Mouse (Mus musculus): ENCODE measurements at regions not wholly inside any gene's neighbourhood (a gene's known extent, or its start where the extent isn't known, plus 50 kb on each side); places are given as distances from the start of the nearest gene placed in this dataset.
A peak's percentile ranks its signal among the peaks of the same experiment; 100 is the strongest.

DNA sequence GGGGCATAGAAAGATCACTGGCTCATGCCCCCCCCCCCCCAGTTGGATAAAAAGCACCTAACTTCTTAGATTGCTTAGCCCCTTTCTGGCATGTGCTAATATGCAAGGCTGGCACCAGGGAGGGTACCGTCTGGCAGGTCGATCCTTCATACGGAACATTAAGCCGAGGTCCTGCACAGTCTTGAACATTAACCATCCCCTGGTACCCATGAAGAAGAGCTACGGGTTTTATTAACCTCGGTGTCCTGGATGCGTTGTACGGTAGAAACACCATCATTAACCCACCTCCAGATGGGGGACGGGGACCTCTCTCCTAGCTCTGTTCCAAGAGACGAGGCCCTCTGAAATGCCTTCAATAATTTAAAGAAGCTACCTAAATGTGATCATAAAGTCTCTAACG lies 178.7 kb downstream of the Maf start:
- Histone ChIP-seq H3K4me1 (ENCODE audit: control insufficient read depth, insufficient read depth, low read length) (no peaks in the 10 kb centered on the region; the same call in 1 of the 2 replicates), H3K27ac (ENCODE audit: control insufficient read depth, insufficient read depth, low read depth, low read length, poor library complexity) (no peak overlapping the region), H3K4me3 (replicated peaks; ENCODE audit: control insufficient read depth, low read depth, low read length) (no peak overlapping the region)
- no peak for TF ChIP-seq CTCF (IDR thresholded peaks at IDR 0.05; ENCODE audit: control insufficient read depth, insufficient read depth, low read length)
- TF ChIP-seq POLR2A (IDR thresholded peaks at IDR 0.05; ENCODE audit: borderline replicate concordance, control insufficient read depth, low read depth, low read length): no peak
- WGBS: 90% methylated on average over 11 of the region's 11 CpGs

DNA sequence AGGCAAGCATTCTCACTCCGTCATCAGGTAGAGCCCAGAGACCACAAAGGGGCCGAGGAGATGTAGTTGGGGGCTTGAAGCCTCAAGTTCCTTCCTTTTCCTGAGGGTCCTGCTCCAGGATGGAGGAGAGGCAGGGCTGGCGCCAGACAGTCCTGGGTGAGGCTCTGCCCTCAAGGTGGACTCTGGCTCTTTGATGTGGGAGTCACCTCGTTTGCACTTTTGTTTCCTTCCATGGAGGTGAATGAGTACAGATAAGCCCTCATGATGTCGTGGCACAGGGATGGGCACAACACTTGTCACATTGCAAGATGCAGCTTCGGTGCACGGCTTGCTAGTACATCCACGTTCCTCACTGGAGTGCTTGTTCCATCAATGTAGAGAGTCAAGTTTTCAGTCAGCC lies 182.4 kb downstream of the Maf start:
- WGBS: 75% methylated on average over 8 of the region's 8 CpGs
- no peak overlapping the region for H3K27ac ChIP-seq (ENCODE audit: control insufficient read depth, insufficient read depth, low read depth, low read length, poor library complexity)
- no peak overlapping the region for H3K4me3 ChIP-seq (replicated peaks; ENCODE audit: control insufficient read depth, low read depth, low read length)
- no peak for TF ChIP-seq POLR2A (IDR thresholded peaks at IDR 0.05; ENCODE audit: borderline replicate concordance, control insufficient read depth, low read depth, low read length)
- no peak for TF ChIP-seq CTCF (IDR thresholded peaks at IDR 0.05; ENCODE audit: control insufficient read depth, insufficient read depth, low read length)
- no peaks in the 10 kb centered on the region; the same call in 1 of the 2 replicates for H3K4me1 ChIP-seq (ENCODE audit: control insufficient read depth, insufficient read depth, low read length)

DNA sequence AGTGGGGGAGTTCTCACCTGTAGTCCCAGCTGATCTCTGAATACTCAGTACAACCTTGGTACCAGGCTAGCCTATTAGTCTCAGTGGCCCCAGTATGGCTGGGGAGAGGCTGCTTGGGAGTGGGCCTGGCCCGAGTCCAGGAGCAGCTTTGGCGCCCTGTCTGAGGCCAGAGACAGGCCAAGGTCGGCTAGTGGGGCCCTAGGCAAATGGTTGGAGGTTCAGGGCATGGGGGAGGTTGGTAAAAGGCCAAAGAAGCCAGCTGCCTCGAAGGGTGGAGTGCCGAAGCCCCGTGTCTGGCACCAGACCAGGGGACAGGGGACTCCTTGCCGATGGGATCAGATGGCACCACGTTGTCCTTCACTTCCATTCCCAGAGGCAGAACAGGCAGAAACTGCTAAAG lies 182.9 kb downstream of the Maf start:
- TF ChIP-seq POLR2A (IDR thresholded peaks at IDR 0.05; ENCODE audit: borderline replicate concordance, control insufficient read depth, low read depth, low read length): no peak

DNA sequence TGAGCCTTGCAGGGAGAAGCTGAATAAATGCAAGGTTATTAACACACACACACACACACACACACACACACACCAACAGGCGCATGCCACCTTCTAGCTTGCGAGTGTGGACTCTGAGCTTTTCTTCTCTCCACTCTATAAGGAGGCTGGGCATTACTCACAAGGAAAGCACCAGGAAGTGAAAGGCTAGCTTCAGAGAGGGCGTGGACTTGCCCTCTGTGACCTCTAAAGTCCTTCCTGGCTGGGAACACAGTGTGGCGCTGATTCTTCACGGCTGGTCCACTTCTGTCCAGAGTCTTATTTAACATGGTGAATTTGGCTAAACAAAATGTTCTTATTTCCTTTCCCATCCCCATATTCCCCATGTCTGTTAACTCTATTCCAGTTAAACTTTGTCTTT lies 185.1 kb downstream of the Maf start:
- no peak overlapping the region for H3K4me3 ChIP-seq (replicated peaks; ENCODE audit: control insufficient read depth, low read depth, low read length)
- no peak overlapping the region for H3K27ac ChIP-seq (ENCODE audit: control insufficient read depth, insufficient read depth, low read depth, low read length, poor library complexity)
- TF ChIP-seq CTCF (IDR thresholded peaks at IDR 0.05; ENCODE audit: control insufficient read depth, insufficient read depth, low read length): no peak
- no peak for TF ChIP-seq POLR2A (IDR thresholded peaks at IDR 0.05; ENCODE audit: borderline replicate concordance, control insufficient read depth, low read depth, low read length)
- 80% methylated on average over 5 of the region's 5 CpGs for WGBS
- no peaks in the 10 kb centered on the region for H3K4me1 ChIP-seq (ENCODE audit: control insufficient read depth, insufficient read depth, low read length)

More for the DNA sequence above, 182.9 kb downstream of the Maf start:
- Histone ChIP-seq H3K4me1 (ENCODE audit: control insufficient read depth, insufficient read depth, low read length) (no peaks in the 10 kb centered on the region; the same call in 1 of the 2 replicates), H3K27ac (ENCODE audit: control insufficient read depth, insufficient read depth, low read depth, low read length, poor library complexity) (no peak overlapping the region), H3K4me3 (replicated peaks; ENCODE audit: control insufficient read depth, low read depth, low read length) (no peak overlapping the region)
- 71% methylated on average over 8 of the region's 8 CpGs for WGBS

DNA sequence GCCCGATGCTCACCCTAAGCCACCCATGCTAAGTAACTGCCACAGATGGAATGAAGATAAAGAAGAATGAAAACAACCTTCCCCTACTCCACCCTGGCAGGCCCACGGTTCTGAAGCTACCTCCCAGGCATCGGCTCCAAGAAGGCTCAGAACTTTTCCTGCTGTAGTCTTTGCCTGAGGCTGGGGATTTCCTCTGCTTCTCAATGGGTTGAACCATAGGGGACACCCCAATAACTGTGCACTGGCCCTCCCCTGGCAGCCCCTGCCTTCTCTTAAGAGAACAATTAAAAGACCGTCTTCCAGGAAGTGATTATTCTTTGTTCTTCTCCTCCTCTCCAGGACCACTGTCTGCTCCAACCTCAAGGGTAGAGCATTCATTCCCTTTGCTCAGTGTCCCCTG lies 191.9 kb downstream of the Maf start:
- Histone ChIP-seq H3K4me3 (replicated peaks; ENCODE audit: control insufficient read depth, low read depth, low read length) (no peak overlapping the region), H3K27ac (ENCODE audit: control insufficient read depth, insufficient read depth, low read depth, low read length, poor library complexity) (no peak overlapping the region), H3K4me1 (ENCODE audit: control insufficient read depth, insufficient read depth, low read length) (no peaks in the 10 kb centered on the region)
- 47% methylated on average over 4 of the region's 4 CpGs for WGBS
- TF ChIP-seq CTCF (IDR thresholded peaks at IDR 0.05; ENCODE audit: control insufficient read depth, insufficient read depth, low read length): no peak
- no peak for TF ChIP-seq POLR2A (IDR thresholded peaks at IDR 0.05; ENCODE audit: borderline replicate concordance, control insufficient read depth, low read depth, low read length)

DNA sequence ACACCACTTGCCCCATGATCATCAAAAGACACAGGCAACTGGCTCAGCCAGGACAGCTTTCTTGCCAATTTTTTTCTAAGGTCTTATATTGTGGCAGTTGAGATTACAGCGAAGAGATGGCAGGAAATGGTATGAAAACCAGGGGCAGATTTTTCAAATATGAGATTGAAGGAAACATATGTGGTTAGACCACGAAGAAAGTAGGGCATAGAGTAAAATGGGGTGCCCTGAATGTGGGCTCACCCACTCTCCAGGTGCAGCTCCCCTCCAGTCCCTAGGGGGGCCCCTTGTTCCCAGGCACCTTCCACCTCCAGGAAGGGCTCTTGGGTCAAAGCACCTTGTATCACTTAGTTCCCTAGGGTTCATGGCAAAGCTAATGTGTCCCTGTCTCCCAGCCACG lies 193.1 kb downstream of the Maf start:
- WGBS: 7% methylated on average over 3 of the region's 3 CpGs
- H3K4me1 ChIP-seq (ENCODE audit: control insufficient read depth, insufficient read depth, low read length): no peaks in the 10 kb centered on the region
- no peak overlapping the region for H3K4me3 ChIP-seq (replicated peaks; ENCODE audit: control insufficient read depth, low read depth, low read length)
- no peak for TF ChIP-seq POLR2A (IDR thresholded peaks at IDR 0.05; ENCODE audit: borderline replicate concordance, control insufficient read depth, low read depth, low read length)
- TF ChIP-seq CTCF (IDR thresholded peaks at IDR 0.05; ENCODE audit: control insufficient read depth, insufficient read depth, low read length): no peak
- H3K27ac ChIP-seq (ENCODE audit: control insufficient read depth, insufficient read depth, low read depth, low read length, poor library complexity): no peak overlapping the region

DNA sequence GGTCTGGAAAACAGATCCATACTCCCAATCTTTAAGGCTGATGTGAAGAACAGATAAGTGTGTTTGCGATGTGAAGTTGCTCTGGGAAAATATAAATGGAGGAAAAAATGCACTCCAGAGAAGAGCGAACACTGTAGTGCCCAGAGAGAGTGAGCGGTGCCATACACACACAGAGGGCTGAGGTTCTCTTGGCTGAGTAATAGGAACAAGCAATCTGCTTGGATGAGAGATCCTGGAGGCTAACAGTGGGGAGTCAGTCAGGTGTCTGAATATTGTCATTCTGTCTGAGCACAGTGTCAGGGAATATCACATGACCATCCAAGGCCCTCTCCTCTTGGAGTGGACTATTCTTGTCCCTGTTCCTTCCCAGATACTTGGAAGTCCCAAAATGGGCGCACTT lies 200.4 kb downstream of the Maf start:
- TF ChIP-seq CTCF (IDR thresholded peaks at IDR 0.05; ENCODE audit: control insufficient read depth, insufficient read depth, low read length): no peak
- no peak for TF ChIP-seq POLR2A (IDR thresholded peaks at IDR 0.05; ENCODE audit: borderline replicate concordance, control insufficient read depth, low read depth, low read length)
- no peak overlapping the region for H3K4me3 ChIP-seq (replicated peaks; ENCODE audit: control insufficient read depth, low read depth, low read length)
- 40% methylated on average over 4 of the region's 4 CpGs for WGBS
- no peaks in the 10 kb centered on the region for H3K4me1 ChIP-seq (ENCODE audit: control insufficient read depth, insufficient read depth, low read length)
- no peak overlapping the region for H3K27ac ChIP-seq (ENCODE audit: control insufficient read depth, insufficient read depth, low read depth, low read length, poor library complexity)

DNA sequence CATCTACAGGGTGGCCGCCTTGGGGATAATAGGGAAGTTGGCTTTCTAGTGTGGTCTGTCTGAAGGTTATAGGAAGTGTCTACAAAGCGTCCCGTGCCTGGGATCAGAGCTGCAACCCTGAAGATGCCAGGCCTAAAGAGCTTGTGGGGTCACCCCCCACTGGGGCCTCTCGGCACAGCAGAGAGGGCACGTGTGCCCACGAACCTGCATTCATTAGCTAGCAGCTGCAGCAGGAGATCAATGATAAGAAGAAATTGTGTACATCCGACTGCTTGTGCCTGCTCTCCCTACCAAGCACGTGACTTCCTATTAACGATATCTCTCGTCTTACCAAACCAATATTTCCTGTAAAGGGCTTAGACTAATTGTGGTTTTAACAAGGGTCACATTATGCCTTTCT lies 200.9 kb downstream of the Maf start:
- peak overlapping the region; percentile 42 for H3K27ac ChIP-seq (ENCODE audit: control insufficient read depth, insufficient read depth, low read depth, low read length, poor library complexity)
- H3K4me1 ChIP-seq (ENCODE audit: control insufficient read depth, insufficient read depth, low read length): no peaks in the 10 kb centered on the region
- H3K4me3 ChIP-seq (replicated peaks; ENCODE audit: control insufficient read depth, low read depth, low read length): no peak overlapping the region
- WGBS: 1% methylated on average over 10 of the region's 10 CpGs
- TF ChIP-seq POLR2A (IDR thresholded peaks at IDR 0.05; ENCODE audit: borderline replicate concordance, control insufficient read depth, low read depth, low read length) (no peak), CTCF (IDR thresholded peaks at IDR 0.05; ENCODE audit: control insufficient read depth, insufficient read depth, low read length) (no peak)

DNA sequence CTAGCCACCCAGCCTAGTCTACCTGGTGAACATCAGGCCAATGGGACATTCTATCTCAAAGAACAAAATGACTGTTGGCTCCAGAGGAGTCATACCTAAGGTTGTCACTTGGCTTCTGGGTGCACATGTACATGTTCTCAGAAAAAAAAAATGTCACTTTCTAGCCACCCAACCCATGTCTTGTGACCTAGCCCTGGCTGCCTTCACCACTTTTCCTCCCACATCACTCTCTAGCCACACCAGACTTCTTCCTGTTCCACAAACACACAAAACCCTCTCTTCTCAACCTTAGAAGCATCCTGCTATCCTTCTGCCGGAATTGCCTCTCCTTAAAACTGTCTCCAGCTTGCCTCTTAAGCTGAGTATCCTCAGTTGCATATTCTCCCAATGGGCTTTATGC lies 211.6 kb downstream of the Maf start:
- WGBS: 34% methylated on average over 1 of the region's 1 CpGs
- no peak overlapping the region for H3K27ac ChIP-seq (ENCODE audit: control insufficient read depth, insufficient read depth, low read depth, low read length, poor library complexity)
- no peak for TF ChIP-seq POLR2A (IDR thresholded peaks at IDR 0.05; ENCODE audit: borderline replicate concordance, control insufficient read depth, low read depth, low read length)
- no peaks in the 10 kb centered on the region; the same call in 1 of the 2 replicates for H3K4me1 ChIP-seq (ENCODE audit: control insufficient read depth, insufficient read depth, low read length)
- no peak overlapping the region for H3K4me3 ChIP-seq (replicated peaks; ENCODE audit: control insufficient read depth, low read depth, low read length)
